Comparison of ENCODE assay signal across 18 mouse cellular contexts in genomic region chr14:20230063-20230491, GRCm38 (mm10). TPM values are rescaled to one million over a fixed set of nuclear protein-coding genes. Genes with fewer than 3 reads are reported as not detected.
DNase-seq lines count a peak whose midpoint lies in the region; ATAC-seq and TF ChIP-seq lines count a peak whose summit lies in the region.
"Had no signal": no experiment of that assay in that cellular context is flagged by ENCODE, and none has a peak within 500 bp of the region (broad histone marks: within the 10 kb centered on the region; RNA-seq: fewer than 3 reads in every experiment).

No protein-coding gene starts in this region.

- peak; percentile 46; the same call in 1 of the 2 replicates for TF ChIP-seq POLR2A in small intestine, adult 2 months (IDR thresholded peaks at IDR 0.05; ENCODE audit: low read depth, low read length)

- no peaks in the 10 kb centered on the region for H3K9me3 ChIP-seq in intestine, embryonic 15.5 days
- no peaks in the 10 kb centered on the region for H3K9me3 ChIP-seq in intestine, postnatal 0 days (ENCODE audit: control insufficient read depth)
- H3K9me3 ChIP-seq in kidney, embryonic 16.5 days (ENCODE audit: low read length) = no peaks in the 10 kb centered on the region
- H3K9me3 ChIP-seq: forebrain, embryonic 12.5 days; G1E; limb, embryonic 12.5 days; midbrain, embryonic 12.5 days had no signal

- no peak overlapping the region for H3K4me3 ChIP-seq in intestine, embryonic 15.5 days (replicated peaks)
- no peak overlapping the region for H3K4me3 ChIP-seq in intestine, postnatal 0 days (ENCODE audit: low read depth, low read length)
- H3K4me3 ChIP-seq in kidney, embryonic 16.5 days (ENCODE audit: low read length) = no peak overlapping the region
- no peak overlapping the region for H3K4me3 ChIP-seq in small intestine, adult 2 months (ENCODE audit: low read depth, low read length)
- H3K4me3 ChIP-seq: forebrain, embryonic 12.5 days; heart, embryonic 12.5 days; layer of hippocampus, adult 2 months; limb, embryonic 12.5 days; midbrain, embryonic 12.5 days had no signal

- H3K9ac ChIP-seq in intestine, embryonic 15.5 days = no peak overlapping the region
- H3K9ac ChIP-seq in intestine, postnatal 0 days (ENCODE audit: low read depth, low read length) = no peak overlapping the region
- no peak overlapping the region for H3K9ac ChIP-seq in kidney, embryonic 16.5 days (replicated peaks; ENCODE audit: low read length)
- H3K9ac ChIP-seq: forebrain, embryonic 12.5 days; heart, embryonic 12.5 days; limb, embryonic 12.5 days; lung, embryonic 14.5 days; midbrain, embryonic 12.5 days had no signal

- no peaks in the 10 kb centered on the region for H3K36me3 ChIP-seq in intestine, embryonic 15.5 days
- H3K36me3 ChIP-seq in intestine, postnatal 0 days (ENCODE audit: control insufficient read depth, insufficient read depth) = no peaks in the 10 kb centered on the region
- H3K36me3 ChIP-seq in kidney, embryonic 16.5 days (ENCODE audit: insufficient read depth, low read length) = no peaks in the 10 kb centered on the region
- no peaks in the 10 kb centered on the region for H3K36me3 ChIP-seq in small intestine, adult 2 months (ENCODE audit: control insufficient read depth, insufficient read depth, low read length)
- H3K36me3 ChIP-seq: forebrain, embryonic 12.5 days; G1E; heart, embryonic 12.5 days; limb, embryonic 12.5 days; midbrain, embryonic 12.5 days had no signal

- ATAC-seq in intestine, embryonic 15.5 days = peak; percentile 50
- ATAC-seq in intestine, postnatal 0 days = peak; percentile 84
- ATAC-seq in kidney, embryonic 16.5 days (ENCODE audit: low FRiP score, low TSS enrichment) = peak; percentile 84
- ATAC-seq: CD4-positive, CD25-positive, alpha-beta regulatory T cell, adult 4 months; hindbrain, embryonic 16.5 days had no signal

- no peak for TF ChIP-seq CTCF in intestine, postnatal 0 days (IDR thresholded peaks at IDR 0.05; ENCODE audit: low read depth)
- no peak for TF ChIP-seq CTCF in small intestine, adult 2 months (IDR thresholded peaks at IDR 0.05; ENCODE audit: extremely low read depth, insufficient read length, insufficient replicate concordance, low read depth, low read length)

- DNase-seq in heart, adult 9 months (ENCODE audit: low spot score in 2 of 2) = no peak
- no peak for DNase-seq in left cerebral cortex, adult 11 months (ENCODE audit: low spot score)
- DNase-seq in right cerebral cortex, postnatal 25 days = no peak
- DNase-seq: cerebellum, postnatal 14 days; lung, embryonic 14.5 days had no signal

- WGBS in intestine, embryonic 15.5 days = 51% methylated on average over 7 of the region's 7 CpGs
- 40% methylated on average over 7 of the region's 7 CpGs for whole genome bisulfite sequencing in intestine, postnatal 0 days
- WGBS in kidney, embryonic 16.5 days = 44% methylated on average over 7 of the region's 7 CpGs
- WGBS in small intestine, adult 2 months = 31% methylated on average over 7 of the region's 7 CpGs

- H3K4me2 ChIP-seq in intestine, embryonic 15.5 days (replicated peaks) = no peak overlapping the region
- H3K4me2 ChIP-seq in intestine, postnatal 0 days (replicated peaks; ENCODE audit: low read depth) = no peak overlapping the region
- H3K4me2 ChIP-seq in kidney, embryonic 16.5 days (replicated peaks; ENCODE audit: low read depth, low read length) = no peak overlapping the region
- H3K4me2 ChIP-seq: forebrain, embryonic 12.5 days; heart, embryonic 12.5 days; limb, embryonic 12.5 days; lung, embryonic 14.5 days; midbrain, embryonic 12.5 days had no signal

- peaks cover 14% of the 10 kb centered on the region for H3K4me1 ChIP-seq in intestine, embryonic 15.5 days (replicated peaks)
- peaks cover 10% of the 10 kb centered on the region for H3K4me1 ChIP-seq in intestine, postnatal 0 days (replicated peaks; ENCODE audit: control insufficient read depth, insufficient read depth, low read length)
- H3K4me1 ChIP-seq in kidney, embryonic 16.5 days (ENCODE audit: insufficient read depth, low read length) = peaks cover 29% of the 10 kb centered on the region
- H3K4me1 ChIP-seq in small intestine, adult 2 months (ENCODE audit: control insufficient read depth, insufficient read depth, insufficient read length, low read length) = peaks cover 58% of the 10 kb centered on the region

- peak overlapping the region; percentile 81 for H3K27ac ChIP-seq in intestine, embryonic 15.5 days
- H3K27ac ChIP-seq in intestine, postnatal 0 days (ENCODE audit: low read depth, low read length) = peak overlapping the region; percentile 94
- peak overlapping the region; percentile 52; the same call in 1 of the 2 replicates for H3K27ac ChIP-seq in kidney, embryonic 16.5 days (ENCODE audit: low read length)
- H3K27ac ChIP-seq in small intestine, adult 2 months (ENCODE audit: insufficient read depth, low read depth, low read length) = peak overlapping the region; percentile 99
- H3K27ac ChIP-seq: forebrain, embryonic 12.5 days; layer of hippocampus, adult 2 months; limb, embryonic 12.5 days; midbrain, embryonic 12.5 days had no signal

- H3K27me3 ChIP-seq in intestine, embryonic 15.5 days (replicated peaks) = no peaks in the 10 kb centered on the region
- no peaks in the 10 kb centered on the region for H3K27me3 ChIP-seq in intestine, postnatal 0 days (replicated peaks; ENCODE audit: control insufficient read depth, insufficient read depth, low read length)
- H3K27me3 ChIP-seq in kidney, embryonic 16.5 days (ENCODE audit: insufficient read depth, low read length) = no peaks in the 10 kb centered on the region
- no peaks in the 10 kb centered on the region for H3K27me3 ChIP-seq in small intestine, adult 2 months (ENCODE audit: control insufficient read depth, insufficient read depth, low read length)
- H3K27me3 ChIP-seq: forebrain, embryonic 12.5 days; heart, embryonic 12.5 days; limb, embryonic 12.5 days had no signal

RNA-seq across cellular contexts. Expression of gene Kcnk16, which starts 38.9 kb away (rescaled TPM):
- 6.0 and 11.0 TPM in 2 replicates for polyA plus RNA-seq in intestine, embryonic 15.5 days (2015; fragmentation: Nextera tagmentation; extraction: Ambion mirVana)
- polyA plus RNA-seq in intestine, postnatal 0 days (2015; fragmentation: Nextera tagmentation; extraction: Ambion mirVana) = 0.68 and 1.1 TPM in 2 replicates
- polyA plus RNA-seq in kidney, embryonic 16.5 days (2015; fragmentation: Nextera tagmentation; extraction: Ambion mirVana) = not detected in 2 replicates
- 0.71 and 1.8 TPM in 2 replicates for polyA plus RNA-seq in small intestine, adult 2 months (2012; rRNA removed)
- polyA plus RNA-seq: CD4-positive, CD25-positive, alpha-beta regulatory T cell, adult 4 months; forebrain, embryonic 12.5 days; G1E; heart, embryonic 12.5 days; limb, embryonic 12.5 days; midbrain, embryonic 12.5 days; neural tube, embryonic 14.5 days had no signal

RNA-seq across cellular contexts. Expression of gene Kcnk5, which starts 48.5 kb away (rescaled TPM):
- 9.5 TPM in 2 replicates for polyA plus RNA-seq in intestine, embryonic 15.5 days (2015; fragmentation: Nextera tagmentation; extraction: Ambion mirVana)
- polyA plus RNA-seq in intestine, postnatal 0 days (2015; fragmentation: Nextera tagmentation; extraction: Ambion mirVana) = 10.0 and 10.9 TPM in 2 replicates
- 21.9 and 22.7 TPM in 2 replicates for polyA plus RNA-seq in kidney, embryonic 16.5 days (2015; fragmentation: Nextera tagmentation; extraction: Ambion mirVana)
- polyA plus RNA-seq in small intestine, adult 2 months (2012; rRNA removed) = 13.9 and 48.0 TPM in 2 replicates
